Mouse (Mus musculus): Measurements from ENCODE around the gene Cmss1.

Cmss1 gene

DNA sequence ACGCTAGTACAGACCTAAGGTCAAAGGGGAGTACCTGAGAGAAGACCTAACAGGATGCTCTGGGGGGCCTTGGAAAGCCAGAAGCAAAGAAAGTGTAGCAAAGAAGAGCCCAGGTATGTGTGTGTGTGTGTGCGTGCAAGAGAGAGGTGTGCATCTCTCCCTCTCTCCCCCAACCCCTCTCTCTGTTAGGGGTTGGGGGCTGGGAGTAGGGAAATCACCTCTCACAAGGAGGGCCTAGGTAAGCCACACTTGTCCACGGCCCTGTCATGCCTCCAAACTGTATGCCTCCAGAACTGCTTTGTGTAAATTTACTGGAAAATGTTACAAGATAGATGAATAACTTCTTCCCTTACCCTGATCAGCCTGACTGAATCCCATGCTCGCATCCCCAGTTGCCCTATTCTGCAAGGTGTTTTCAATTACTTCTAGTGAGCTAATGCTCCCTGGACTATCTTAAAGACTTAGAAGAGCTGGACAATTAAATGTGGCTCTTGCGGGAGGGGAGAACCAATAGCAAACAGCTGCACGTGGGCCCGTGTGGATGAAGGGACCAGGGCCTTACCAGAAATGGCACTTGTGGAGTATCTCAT lies 231.3 kb downstream of the Cmss1 start:
- no peak for DNase-seq

DNA sequence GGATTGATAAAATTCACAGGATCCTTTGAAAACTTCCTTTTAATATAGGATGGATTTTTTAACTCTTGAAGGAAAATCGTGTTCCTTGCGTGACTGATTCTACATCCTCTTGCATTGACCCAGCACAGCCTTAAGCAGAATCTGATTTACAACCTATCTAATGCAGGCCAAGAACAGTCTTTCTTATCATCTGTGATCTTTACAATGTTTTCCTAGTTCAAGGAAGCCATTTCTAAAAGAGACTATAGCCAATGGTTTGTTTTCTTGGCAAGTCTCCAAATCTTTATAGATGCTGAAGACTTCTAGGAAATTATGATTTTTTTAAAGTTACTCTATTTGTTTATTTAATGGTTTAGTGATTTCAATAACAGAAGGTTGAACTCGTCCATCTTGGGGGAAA lies 234.5 kb downstream of the Cmss1 start:
- no peak for DNase-seq

DNA sequence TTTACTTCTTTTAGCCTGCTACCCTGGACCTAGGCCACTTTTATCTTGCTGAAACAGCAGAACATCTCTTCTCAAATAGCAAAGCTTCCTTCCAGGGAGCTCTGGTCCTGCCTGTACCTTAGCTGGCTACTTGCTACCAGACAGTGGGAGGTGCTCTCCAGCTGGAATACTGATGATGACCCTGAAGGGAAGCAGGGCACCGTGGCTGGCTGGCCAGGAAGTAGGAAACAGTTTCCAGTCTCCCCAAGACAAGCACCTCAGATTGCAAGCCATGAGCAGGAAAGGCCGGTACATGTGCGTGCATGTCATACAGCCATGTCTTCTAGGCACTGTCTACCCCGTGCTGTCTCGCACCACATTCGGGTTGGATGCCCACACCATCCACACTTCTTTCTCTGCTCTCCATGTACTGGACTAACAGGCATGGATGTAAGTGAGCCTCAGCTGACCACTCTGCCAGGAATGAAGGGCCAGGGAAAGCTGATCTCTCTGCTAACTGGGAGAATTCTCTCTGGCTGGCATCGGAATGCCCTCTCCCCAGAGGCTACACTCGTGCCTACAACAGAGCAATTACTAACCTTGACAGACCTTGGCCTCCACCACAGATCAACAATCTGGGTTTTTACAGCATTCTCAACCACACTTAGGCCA lies 236.7 kb downstream of the Cmss1 start:
- DNase-seq, result no peak

DNA sequence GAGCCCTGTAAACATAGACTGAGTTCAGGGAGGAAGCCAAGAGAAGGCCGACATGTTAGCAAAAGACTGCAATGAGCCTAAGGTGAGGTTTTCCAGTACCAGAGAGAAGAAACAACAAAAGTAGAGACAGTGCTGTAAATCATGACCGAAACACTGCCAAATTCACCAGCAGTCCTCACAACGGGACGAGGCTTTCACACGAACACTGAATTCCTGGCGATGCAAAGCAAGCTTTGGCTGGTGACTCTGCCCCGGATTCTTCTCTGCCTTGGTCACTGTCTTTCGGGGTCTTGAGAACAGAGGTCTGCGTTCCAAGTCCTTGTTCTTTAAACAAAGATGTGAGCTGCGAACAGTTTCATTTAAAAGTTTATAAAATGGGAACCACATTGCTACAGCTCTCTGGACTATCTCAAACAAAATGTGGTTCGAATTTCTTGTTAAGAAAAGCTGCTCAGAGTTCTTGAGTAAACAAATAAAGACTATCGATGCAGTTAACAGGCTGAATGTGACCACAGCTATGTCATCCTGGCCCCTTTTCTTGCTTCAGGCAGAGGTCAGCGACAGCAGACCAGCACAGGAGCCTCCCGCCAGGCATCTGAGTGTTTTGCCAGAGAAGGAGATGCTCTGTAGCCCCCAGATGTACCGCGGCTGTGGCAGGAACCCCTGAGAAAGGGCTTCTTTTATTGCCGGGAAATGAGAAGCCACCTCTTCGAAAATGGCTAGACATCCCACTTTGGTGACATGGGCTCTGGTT lies 239.5 kb downstream of the Cmss1 start:
- DNase-seq, result no peak

DNA sequence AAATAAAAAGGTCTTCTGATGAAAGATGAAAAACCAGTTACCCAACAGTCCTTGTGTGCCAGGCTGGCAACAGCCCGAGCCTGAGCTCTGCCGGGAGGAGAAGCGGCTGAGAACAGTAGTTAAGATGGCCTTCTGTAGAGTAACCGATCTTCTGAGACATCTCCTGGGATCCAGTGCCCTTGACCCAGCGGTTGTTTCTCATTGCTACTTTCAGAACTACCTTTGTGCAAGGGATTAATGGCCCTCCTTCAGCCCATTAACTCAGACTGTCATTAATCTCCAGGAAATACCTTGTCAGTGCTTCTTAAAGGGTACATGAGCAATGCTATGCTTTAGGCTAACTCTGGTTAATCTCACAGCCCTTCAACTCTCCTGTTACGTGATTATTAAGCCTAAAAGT lies 240.5 kb downstream of the Cmss1 start:
- DNase-seq, result no peak

DNA sequence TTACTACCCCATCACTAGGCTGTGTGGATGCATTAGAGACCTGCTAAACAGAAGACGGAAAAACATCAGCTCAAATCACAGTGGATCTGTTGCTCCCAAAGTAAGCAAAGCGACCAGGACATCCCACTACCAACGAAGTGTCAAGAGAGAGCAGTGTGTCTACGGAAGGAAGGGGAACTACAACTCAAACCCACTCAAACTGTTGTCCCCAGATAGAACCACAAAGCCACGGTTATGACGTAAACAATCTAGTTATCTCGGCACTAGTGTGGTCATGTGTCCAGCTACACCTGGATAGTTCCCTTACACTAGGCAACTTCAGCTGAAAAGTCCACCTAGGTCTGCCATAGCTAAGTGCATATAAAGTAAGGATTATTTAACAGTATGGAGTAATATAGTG lies 242.2 kb downstream of the Cmss1 start:
- DNase-seq, result no peak

DNA sequence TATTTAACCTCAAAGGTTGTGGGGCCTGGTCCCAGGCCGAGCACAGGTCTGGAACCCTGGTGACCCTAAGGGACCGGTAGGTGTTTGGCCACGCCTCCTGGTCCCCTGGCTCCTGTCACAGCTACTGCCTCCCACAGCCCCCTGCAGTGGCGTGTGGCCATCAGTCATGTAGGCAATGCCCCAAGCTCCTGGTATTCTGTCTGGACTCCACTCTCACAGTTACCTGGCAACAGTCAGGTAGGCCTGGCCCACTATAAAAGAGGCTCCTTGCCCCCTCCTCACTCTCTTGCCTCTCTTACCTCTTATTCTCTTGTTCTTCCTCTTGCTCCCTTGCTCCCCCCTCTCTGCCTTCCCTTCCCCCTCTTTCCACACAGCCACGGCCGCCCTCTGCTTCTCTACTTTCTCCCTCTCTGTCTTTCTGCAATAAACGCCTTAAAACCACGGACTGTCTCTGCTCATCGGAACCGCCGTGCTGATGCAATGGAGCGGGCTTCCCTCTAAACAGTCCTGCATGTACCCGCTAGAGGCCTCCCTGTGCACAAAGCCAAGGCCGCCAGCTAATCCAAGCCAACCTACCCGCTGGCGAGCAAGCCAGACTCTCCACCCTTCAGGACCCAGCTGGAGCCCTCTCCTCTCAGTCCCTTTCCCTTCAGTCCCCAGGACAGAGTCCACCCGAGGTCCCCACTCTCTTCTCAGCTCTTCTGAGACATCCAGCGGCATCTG lies 243.8 kb downstream of the Cmss1 start:
- peak; percentile 58 for DNase-seq

DNA sequence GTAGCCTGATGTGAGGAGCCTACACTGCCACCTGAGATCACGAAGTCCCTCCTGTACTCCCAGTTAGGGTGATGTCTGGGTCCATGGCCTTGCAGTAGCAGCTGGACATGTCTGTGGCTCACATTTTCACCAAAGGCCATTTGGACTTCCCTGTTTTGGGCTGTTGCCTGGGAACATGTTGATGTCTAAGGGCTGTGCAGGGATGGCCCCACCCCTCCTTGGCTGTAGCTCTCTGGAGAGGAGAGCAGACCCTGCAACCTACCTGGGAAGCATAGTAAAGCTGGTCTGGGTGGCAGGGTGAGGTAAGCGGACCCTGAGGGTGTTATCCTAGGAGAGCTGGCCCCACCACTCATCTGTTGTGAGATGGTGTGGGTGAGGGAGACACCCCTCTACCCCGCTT lies 245.9 kb downstream of the Cmss1 start:
- no peak for DNase-seq

DNA sequence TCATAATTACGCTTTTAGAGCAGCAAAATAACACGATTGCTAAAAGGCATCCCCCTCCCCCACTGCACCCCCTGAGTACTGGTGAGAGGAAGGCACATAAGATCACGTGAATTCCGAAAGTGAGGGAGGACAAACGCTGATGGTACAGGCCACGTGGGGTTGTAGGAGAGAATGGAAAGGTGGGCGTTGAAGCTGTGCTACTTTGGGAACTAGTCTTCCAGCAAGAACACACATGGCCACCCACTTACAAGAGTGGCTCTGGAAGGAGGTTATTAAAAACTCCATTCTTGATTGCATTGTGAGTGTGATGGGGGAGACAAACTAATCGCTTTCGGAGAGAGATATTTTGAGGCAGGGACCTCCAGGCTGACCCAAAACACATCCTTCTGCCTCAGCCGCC lies 247.4 kb downstream of the Cmss1 start:
- no peak for DNase-seq

DNA sequence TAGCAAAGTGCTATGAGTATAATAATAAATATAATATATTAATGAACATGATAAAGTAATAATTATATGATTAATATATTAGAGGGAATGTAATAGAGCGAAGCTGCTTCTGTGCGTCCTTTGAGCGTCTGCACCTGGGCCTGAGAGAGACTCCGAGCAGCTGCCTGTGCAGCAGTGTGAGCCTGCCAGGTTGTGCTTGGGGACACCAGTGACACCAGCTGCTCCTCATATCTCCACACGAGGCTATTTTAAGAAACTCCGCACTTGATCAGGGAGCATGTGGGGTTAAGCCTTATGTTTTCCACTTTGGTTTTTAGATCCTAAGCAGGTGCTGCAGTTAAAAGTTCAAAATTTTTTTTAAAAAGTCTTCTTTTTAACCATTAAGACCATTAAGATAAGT lies 249.7 kb downstream of the Cmss1 start:
- DNase-seq, result no peak

DNA sequence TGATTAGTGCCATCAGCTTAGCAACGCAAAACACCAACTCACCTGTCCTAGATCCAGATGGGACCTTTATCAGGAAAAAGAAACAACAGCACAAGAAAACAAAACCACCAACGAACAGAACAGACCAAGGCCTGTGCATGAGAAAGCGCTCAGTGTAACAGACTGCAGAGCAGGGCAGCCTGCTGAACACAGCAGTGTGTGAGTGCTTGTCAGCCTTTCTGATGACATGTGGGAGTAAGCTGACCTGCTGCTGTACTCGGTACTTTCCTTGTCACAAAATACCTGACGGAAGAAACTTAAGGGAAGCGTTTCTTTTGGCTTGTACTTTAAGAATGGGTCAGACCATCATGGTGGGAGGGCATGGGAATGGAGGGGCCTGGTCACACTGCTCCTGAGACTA lies 250.2 kb downstream of the Cmss1 start:
- DNase-seq, result no peak

DNA sequence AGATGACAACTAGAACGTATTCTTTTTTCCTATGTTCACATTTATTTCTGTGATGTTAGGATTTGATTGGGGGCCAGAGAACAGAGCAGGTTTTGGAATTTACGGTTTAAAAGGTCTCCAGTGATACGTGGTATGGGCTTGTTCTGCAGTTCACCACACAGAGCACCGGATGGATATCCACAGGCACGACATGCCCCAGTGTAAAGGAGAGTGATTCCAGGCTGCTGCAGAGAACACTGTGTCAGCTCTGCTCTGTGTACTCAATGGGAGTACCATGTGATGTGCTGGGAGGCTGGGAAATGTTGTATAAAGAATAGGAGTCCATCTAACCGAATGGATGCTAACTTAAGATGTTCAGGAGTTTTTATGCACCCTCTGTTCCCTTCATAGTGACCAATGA lies 252.7 kb downstream of the Cmss1 start:
- DNase-seq, result no peak

DNA sequence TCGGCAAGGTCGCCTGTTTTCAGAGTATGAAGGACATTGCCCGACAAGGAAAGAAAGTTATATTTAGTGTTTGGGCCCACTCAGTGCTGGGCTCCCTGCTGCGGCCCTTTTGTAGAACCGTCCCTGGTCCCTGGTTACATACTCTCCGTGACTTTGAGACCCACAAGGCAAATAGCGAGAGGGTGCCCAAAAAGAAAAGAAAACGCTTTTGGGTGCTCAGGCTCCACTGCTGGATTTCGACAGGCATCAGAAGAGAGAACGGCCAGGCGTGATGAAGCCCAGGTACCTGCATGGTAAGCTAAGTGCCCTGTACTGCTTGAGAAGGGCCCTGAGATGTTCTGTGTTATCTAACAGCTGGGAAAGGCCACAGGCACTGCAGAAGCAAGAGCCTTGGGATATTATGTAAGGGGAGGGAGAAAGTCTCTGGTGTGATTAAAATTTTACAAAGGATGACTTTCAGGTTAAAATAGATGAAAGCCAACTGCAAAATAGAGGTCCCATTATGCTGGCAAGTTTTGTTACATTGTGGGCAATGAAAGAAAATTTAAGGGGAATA lies 253.4 kb downstream of the Cmss1 start:
- DNase-seq, result no peak

DNA sequence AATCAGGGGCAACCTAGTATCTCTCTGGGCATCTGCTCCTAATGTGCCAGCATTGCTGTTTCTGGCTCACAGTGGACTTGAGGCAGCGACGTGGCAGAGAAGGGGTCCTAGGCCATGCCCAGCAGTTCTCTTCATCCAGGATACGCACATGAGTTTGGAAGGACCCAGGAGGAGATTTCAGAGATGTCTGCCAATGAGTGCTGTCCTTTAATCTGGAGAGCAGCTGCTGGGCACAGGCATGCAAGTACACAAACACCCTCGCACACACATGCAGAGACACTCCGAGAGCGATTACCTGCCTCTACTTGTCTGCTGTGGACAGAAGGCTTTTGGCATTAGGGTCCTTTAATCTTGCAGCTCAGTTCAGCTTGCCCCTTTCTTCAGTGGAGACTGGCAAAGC lies 253.9 kb downstream of the Cmss1 start, which contains the start of gene Filip1l:
Gene Filip1l, plus strand, starts transcription at position 343 of the 400 bp plus-strand sequence.
- DNase-seq, result no peak

DNA sequence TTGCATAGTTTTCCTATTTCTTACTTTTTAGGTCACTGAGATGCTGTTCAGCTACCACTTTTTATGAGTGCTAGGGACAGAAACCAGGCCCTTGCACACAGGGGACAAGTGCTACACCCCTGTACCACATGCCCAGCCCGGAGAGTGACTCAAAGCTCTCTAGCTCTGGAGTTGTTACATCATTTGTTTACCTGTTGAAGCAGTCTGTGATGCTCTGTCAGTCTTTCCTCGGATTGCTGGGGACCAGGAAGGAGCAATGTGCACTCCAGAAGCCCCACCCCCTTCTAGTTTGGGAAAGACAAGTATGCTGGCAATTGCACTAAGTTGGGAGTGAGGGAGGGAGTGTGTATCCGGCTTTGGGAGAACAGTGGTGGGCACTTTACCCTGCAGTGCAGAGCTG lies 257.0 kb downstream of the Cmss1 start:
- DNase-seq, result no peak

DNA sequence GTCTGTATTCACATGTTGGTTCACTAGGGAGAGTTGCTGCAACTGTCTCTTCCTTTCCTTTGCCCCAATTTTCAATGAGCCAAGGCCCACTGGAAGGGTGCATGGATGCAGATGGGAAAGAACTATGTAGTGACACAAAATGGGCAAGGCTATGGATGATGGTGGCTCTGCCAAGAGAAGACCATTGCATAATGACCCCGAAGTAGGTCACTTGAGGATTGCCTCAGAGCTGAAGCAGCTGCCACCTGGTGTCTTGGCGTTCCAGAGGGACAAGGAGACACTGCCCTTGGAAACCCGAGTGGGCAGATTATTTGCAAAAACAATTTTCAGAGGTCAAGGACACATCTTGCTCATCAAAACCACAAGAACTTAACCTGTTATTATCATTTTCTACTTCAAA lies 257.6 kb downstream of the Cmss1 start:
- no peak for DNase-seq

DNA sequence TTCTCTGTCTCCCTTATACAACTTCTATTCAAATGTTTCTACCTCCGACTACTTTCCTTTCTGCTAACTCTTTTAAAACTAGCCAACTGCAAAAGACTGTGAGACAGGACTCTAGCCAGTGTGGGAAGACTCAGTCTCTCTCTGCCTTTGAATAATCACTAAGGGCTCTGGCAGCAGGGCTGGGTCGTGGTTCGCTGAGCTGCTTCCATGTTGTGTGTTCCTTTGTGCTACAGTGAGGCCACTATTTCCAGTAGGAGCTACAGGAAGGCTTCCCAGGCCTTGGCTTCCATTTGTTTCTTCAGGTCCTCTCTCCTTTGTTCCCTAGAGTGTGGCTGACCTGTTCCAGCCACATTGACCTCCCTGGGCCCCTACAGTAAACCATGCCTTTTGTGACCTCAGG lies 260.4 kb downstream of the Cmss1 start:
- no peak for DNase-seq

DNA sequence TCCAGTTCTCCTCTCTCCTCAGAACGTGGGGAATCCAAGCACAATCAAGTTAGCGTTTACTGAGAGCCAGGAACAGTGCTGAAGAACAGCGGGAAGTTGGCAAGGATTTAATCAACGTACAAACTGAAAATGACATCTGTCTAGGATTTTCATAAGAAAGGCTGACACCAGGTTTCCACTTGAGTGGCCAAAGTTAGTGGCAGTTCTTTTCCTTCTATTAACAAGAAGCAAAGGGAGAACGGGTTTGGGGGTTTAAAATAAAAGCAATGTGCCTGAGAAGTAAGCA lies 266.1 kb downstream of the Cmss1 start:
- DNase-seq, result no peak

DNA sequence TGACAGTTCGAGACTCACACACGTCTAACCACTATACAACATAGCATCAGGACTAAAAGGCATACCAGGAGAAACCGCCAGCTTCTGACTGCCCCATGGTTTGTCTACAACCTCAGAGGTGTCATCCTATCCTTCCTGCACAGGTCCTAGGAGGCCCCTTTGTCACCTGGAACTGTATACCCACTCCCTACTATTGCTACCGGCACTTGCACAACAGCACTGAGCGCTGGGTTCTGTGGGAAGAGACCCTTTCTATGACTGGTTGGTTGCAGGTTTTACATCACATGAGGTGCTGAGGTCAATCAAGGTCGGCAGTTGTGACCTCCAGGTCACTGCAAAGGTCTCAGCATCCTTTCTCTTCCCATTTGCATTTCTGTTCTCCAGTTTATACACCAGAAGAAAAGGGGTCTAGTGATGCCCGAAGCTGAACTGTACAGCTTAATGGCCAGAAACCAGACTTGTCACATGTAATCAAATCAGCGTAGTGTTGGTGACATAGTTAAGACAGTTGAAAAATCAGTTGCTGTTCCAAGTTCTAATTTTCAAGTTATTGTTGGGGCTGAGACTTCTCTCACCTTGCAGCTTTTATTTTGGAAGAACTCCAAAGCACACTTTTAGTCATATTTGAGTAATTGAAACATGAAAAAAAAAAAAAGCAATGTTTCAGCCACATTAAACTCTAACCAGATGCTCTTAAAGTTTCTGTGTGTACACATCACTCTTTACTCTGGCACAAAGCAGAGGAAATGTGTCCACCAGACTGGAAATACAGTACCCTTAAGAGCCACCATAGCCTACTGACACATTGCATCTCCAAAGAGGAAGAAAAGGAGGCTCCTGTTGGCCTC lies 266.7 kb downstream of the Cmss1 start:
- no peak for DNase-seq

DNA sequence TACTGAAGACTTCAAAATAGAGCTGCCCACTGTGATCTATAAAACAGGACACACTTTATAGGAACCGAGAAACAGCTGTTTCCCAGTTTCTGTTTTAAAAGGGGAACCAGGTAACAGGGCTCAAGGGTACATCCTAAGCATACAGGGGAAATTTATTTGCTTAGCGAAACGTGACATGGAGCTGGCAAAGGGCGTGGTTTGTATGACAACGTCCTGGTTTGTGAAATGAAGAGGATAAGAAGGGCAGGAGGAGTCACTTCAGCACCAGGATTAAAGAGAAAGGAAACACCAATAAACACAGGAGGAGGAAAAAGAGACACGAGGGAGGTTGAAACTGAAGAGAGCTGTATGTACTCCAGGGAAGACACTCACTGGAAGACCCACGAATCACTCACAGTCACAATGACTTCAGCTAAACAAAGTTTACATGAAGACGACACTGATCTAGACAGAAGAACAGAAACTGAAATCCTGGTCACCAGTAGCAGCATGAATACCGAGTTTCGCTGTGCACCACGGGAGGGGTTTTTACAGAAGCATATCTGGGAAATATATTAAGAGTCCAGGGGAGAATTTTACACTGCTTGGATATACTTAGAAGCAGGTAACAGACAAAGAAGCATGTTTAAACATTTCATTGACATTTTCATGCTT lies 269.8 kb downstream of the Cmss1 start:
- no peak for DNase-seq

DNA sequence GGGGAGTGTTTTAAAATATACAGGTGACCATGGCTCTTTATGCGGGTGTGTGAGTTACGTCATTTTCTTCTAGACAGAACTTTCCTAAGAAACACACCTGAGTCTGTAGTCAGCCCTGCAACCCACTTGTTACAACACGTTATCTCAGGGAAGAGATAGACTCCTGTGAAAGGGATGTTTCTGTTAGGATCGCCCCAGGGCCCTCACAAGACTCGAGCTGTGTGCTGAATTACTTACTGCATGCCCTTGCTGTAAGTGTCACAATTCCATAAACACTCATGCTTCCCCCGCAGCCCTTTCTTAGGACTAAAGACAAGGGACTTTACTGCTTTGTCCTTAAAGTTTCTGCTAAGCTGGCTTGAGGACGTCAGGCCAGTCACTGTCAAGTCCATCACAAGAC lies 274.4 kb downstream of the Cmss1 start:
- DNase-seq, result no peak

DNA sequence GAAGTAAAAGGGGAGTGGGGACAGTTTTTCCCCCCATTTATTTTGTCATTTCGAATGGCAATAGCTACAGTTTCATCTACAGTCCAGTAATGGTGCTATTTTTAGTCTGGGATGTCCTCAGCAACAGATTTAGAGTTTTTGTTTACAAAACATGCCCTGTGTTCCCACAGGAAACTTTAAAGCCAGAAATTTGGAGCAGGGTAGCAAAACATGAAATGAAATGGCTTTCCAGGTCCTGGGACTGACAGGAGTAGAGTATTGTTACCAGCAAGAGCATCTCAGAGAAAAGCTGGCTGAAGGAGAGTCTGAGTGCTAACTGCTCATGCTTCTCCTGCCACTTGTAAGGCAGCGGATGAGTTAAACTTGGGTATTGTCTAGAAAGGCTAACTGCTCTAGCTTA lies 276.6 kb downstream of the Cmss1 start:
- no peak for DNase-seq
